Mouse (Mus musculus): Measurements from ENCODE around the gene Methig1.
"Not testable (repeated sequence)": the region's sequence is repeated elsewhere in the genome, so short reads cannot be mapped to it uniquely, and the experiment has no call there.

Gene Methig1

DNA sequence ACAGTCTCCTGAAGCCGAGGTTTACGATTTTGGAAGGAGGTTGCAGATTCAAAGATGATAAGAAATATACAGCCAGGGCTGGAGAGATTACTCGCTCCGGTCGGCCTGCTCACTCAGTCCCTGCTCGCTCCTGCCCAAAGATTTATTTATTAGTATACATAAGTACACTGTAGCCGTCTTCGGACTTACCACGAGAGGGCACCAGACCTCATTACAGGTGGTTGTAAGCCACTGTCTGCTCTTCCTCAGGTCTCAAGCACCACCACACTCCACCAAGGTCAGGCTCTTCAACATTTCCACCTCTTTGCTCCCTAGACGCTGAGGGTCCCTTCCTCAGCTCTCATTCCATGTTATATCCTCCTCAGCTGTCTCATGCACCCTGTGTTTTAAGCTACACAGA lies 15.1 kb upstream of the Methig1 start:
- not testable (repeated sequence) for DNase-seq (ENCODE audit: low spot score)

DNA sequence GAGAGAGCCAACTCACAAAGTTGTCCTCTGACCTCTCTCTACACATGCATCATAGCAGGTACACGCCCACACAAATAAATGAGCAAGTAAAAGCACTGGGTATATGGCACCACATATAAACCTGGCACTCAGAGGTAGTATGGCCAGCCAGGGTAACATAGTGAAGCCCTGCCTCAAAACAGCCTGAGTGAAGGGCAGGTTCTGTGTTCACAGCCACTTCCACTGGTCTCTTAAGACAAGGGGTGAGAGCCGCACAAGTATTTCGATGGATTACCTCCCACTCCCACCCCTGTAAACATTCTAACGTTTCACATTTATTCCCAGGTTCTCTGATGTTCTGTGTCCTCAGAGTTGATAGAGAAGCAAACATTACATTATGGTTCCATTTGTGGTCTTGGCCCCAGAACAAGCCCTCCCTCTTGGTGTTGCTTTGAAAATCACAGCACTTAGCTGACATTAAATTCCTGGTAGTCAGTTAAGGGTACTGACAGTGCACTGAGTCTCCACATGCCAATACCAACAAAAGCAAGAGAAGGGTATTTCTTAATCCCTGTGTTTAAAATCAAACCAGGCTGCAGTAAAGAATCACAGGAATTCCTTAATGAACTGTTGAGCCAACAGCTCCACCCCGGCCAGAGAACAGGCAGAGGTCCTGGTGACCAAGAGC lies 11.5 kb upstream of the Methig1 start:
- DNase-seq (ENCODE audit: low spot score), result not testable (repeated sequence)

DNA sequence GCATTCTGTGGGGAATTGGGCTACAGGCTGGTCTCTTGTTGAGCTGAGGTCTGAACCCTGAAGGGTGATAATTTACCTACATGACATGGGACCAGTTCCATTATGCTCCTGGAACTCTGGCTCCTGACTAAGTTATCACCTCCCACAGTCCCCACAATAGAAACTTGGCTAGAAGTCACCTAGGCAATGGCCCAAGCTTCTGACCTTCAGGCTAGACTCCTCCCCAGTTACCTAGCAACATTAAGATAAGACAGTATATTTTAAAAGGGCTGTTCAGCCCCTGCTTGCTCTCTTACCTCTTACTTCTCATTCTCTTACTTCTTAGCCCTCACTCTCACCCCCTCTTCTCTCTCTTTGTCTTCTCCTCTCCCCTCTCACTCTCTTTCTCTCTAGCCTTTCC lies 7.5 kb upstream of the Methig1 start:
- no peak for DNase-seq (ENCODE audit: low spot score)

DNA sequence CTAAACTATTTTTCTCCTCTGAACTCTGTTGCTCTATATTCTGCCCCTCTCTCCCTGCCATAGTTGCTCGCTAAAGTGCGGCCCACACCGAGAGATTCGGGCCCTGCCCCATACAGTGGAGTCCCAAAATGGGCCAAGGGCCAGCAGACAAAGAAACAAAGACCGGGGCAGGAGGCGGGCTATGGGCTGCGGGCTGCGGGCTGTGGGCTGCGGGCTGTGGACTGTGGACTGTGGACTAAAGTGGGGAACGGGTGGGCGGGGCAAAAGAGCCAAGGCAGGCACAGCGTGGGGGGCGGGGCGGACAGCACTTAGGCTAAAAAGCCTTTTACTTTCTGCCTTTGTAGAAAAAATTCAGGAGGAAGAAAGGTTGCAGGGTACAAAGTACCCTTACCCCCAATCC lies 6.2 kb upstream of the Methig1 start:
- DNase-seq (ENCODE audit: low spot score), result no peak

DNA sequence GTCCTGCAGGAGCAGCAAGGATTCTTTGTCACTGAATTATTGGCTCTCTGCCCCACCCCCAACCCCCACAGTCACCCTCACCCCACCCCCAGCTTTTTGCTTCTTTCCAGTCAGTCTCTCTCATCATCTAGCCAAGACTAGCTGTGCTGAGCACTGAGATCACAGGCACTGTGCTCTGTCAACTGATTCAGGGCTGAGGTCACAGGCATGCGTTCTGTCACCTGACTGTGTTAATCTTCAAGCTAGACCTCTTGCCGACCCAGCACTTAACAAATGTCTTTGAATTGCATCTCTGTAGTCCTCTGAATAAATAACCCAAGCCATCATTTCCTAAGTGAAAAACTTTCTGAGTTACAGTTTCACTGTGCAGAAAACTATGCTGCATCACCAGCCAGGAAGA lies 3.5 kb upstream of the Methig1 start:
- DNase-seq (ENCODE audit: low spot score), result no peak

DNA sequence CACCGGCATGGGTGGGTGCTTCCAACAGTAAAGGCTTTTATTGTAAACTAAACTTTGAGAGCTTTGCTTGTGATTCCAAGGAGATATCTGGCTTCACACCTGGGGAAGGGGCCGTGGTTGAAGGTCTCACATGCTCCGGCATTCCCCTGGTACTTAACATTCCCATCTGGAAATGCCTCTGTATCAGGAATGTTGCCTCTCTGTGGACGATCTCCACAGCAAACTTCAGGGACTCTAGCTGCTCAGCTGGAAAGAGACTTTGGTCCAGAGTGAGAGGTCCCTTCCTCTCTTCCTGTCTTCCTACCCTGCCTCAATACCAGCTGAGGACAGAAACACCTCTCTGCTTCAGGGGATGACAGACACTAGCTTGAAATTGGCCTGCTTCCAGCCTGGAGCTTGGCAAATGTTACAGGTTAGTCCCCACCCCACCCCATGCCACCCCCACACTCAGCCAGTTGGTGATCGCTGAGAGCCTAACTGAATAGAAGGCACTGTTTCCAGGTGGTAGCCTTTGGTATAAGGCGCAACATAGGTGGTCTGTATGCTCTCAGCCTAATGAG lies 1.4 kb upstream of the Methig1 start:
- DNase-seq (ENCODE audit: low spot score), result no peak

DNA sequence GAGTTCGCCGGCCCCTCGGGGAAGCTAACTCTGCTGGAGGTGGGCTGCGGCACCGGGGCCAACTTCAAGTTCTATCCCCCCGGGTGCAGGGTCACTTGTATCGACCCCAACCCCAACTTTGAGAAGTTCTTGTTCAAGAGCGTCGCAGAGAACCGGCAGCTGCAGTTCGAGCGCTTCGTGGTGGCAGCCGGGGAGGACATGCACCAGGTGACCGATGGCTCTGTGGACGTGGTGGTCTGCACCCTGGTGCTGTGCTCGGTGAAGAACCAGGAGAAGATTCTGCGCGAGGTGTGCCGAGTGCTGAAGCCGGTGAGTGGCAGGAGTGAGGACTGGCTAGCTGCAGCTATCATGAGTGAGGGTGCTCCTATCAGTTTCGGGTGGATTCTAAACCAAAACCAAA lies 450 bp downstream of the Methig1 start:
- DNase-seq (ENCODE audit: low spot score), result not testable (repeated sequence)

DNA sequence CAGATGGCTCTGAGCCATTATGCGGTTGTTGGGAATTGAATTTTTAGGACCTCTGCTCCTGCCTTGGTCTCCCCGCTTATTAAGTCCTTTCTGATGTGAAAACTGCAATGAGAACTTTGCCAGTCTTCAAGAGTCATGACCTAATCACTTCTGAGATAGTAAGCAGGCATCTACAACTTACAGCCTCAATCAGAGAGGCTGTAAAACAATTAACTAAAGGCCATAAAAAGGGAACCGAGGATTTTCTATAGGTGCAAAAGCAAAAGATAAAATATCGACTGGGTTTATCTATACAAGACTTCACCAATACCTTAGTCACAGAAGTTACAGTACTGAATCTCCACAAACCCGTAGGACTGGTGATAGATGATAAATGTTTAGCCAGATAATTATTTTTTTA lies 2.9 kb downstream of the Methig1 start:
- DNase-seq (ENCODE audit: low spot score), result no peak

DNA sequence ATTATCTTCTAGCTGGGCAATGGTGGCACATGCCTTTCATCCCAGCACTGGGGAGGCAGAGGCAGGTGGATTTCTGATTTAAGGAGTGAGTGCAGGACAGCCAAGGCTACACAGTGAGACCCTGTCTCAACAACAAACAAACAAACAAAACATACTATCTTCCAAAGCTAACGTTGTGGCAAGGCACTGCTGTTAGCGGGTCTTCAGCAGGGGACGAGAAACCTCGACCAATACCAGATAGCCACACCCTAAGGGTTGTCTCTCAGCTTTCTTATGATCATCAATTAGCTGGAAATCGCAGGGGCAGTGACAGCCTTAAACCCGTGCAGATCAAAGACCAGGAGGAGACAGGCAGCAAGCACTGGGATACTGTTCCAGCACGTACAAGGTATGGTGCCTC lies 11.3 kb downstream of the Methig1 start, which contains the start of gene Higd1c:
Gene Higd1c, plus strand, starts transcription at position 301 of the 400 bp plus-strand sequence.
- no peak for DNase-seq (ENCODE audit: low spot score)

DNA sequence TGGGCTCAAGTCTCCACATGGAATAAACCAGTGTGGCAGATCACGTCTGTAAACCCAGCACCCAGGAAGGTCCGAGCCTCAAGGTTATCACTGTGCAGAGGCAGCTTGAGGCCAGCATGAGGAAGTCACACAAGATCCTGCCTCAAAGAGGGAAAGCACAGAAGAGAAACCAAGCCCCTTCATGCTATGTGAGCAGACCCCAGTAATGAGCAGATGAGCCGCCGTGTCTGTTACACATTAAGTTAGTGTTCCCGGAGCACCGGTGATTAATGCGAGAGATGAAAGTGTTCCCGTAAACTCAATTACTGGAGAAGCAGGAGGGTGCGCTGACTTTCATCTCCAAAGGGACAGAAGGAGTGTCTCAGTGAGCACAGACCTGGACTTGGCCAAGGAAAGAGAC lies 13.0 kb downstream of the Methig1 start:
- DNase-seq (ENCODE audit: low spot score), result not testable (repeated sequence)

- no peak for DNase-seq (ENCODE audit: low spot score)
Measured at GRCm38 (mm10) chr15:100367119-100367518, 14.2 kb downstream of the Methig1 start.

- no peak for DNase-seq (ENCODE audit: low spot score)
Measured at GRCm38 (mm10) chr15:100375066-100375465, 22.1 kb downstream of the Methig1 start.

- not testable (repeated sequence) for DNase-seq (ENCODE audit: low spot score)
Measured at GRCm38 (mm10) chr15:100377847-100378505, 25.0 kb downstream of the Methig1 start.

- no peak for DNase-seq (ENCODE audit: low spot score)
Measured at GRCm38 (mm10) chr15:100379658-100380057, 26.7 kb downstream of the Methig1 start.

DNA sequence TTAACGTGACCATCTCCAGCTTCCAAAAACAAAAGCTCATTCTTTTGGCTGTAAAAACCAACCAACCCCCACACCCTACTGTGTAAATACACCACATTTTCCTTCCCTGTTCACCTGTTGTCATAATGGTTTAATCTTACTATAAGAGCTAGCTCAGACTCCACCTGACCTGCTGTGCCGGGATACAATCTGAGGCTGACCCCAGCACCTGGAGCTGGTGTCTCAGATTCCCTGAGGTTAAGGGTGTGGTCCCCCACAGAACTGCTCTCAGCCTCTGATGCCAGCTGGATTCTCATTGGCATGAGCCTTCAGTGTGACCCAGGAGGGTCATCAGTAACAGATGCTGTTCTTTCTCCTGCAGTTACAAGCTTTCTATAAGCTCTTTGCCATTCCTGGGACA lies 27.2 kb downstream of the Methig1 start:
- DNase-seq (ENCODE audit: low spot score), result no peak

GRCm38 (mm10) chr15:100385705-100386104 lies 32.8 kb downstream of the Methig1 start:
- no peak for DNase-seq (ENCODE audit: low spot score)

GRCm38 (mm10) chr15:100387544-100388223 lies 34.7 kb downstream of the Methig1 start:
- no peak for DNase-seq (ENCODE audit: low spot score)

DNA sequence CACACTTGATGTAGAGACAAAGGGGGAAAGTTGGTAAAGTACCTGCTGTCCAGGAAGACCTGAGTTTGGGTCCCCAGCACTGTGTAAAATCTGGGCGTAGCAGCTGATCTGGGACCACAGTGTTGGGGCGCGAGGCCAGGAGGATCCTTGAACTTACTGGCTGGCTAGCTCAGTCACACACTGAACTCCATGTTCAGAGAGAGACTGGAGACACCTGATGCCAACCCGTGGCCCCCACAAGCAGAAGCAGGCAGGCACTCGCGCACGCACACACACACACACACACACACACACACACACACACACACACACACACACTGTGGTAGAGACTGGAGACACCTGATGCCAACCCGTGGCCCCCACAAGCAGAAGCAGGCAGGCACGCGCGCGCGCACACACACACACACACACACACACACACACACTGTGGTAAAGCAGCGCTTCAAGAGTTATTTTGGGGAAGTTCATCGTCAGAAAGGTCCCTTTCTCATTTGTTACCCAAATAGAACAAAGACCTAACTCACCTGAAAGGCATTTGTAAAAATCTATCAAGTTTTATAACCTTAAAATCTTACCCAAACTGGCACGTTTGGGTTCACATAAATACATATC lies 35.4 kb downstream of the Methig1 start:
- DNase-seq (ENCODE audit: low spot score), result no peak

GRCm38 (mm10) chr15:100388886-100389285 lies 35.9 kb downstream of the Methig1 start:
- no peak for DNase-seq (ENCODE audit: low spot score)

- no peak for DNase-seq (ENCODE audit: low spot score)
Measured at GRCm38 (mm10) chr15:100391066-100391465, 38.1 kb downstream of the Methig1 start.

- DNase-seq (ENCODE audit: low spot score), result no peak
Measured at GRCm38 (mm10) chr15:100391599-100391998, 38.6 kb downstream of the Methig1 start.

DNA sequence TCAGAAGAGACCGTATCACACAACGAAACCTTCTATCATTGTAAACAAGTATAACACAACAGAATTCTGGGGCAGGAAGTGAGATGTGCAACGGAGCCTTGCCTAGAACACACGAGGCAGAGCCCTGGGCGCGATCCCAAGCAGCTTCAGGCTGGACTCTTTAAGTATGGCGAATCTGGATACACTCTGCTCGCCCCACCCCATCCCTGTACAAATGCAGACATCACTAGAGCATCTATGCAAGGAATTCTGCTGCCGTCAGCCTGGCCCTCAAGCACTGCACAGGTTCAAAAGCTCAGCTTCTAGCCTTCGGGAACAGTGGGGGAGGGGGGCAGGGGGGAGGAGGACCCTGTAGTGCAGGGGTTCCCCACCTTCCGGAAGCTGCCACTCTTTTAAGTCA lies 40.1 kb downstream of the Methig1 start:
- DNase-seq (ENCODE audit: low spot score), result no peak

Measured in ovary, adult 18-20 months (tissue).